Mouse (Mus musculus): ENCODE measurements around the gene Hectd2. TPM values are rescaled to one million over a fixed set of nuclear protein-coding genes. Genes with fewer than 3 reads are reported as not detected.

Gene Hectd2
- total and polyA plus RNA-seq, 2 experiments: 0.46 to 1.7 TPM

- no peak for DNase-seq (ENCODE audit: extremely low read depth, low read depth, low spot score)
- Histone ChIP-seq H3K79me2 (ENCODE audit: control insufficient read depth, insufficient read depth, low read length) (no peaks in the 10 kb centered on the region), H3K4me1 (ENCODE audit: control insufficient read depth, insufficient read depth, low read length) (no peaks in the 10 kb centered on the region), H3K36me3 (ENCODE audit: control insufficient read depth, insufficient read depth, low read length) (no peaks in the 10 kb centered on the region), H3K9ac (ENCODE audit: low read depth, low read length) (no peak overlapping the region), H3K27me3 (ENCODE audit: control insufficient read depth, insufficient read depth, low read length) (no peaks in the 10 kb centered on the region), H3K4me3 (ENCODE audit: insufficient read depth, low read depth, low read length) (no peak overlapping the region), H3K27ac (replicated peaks; ENCODE audit: insufficient read depth, low read depth, low read length) (no peak overlapping the region)
- TF ChIP-seq POLR2A (IDR thresholded peaks at IDR 0.05; ENCODE audit: extremely low read depth, insufficient read depth, low read length): no peak
- no peak for TF ChIP-seq CTCF (IDR thresholded peaks at IDR 0.05; ENCODE audit: low read depth, low read length)
- WGBS: 97% methylated on average over 1 of the region's 1 CpGs
Measured at GRCm38 (mm10) chr19:36594409-36594808, 40.0 kb downstream of the Hectd2 start.

GRCm38 (mm10) chr19:36601869-36602268 is 47.4 kb downstream of the Hectd2 start:
- TF ChIP-seq POLR2A (IDR thresholded peaks at IDR 0.05; ENCODE audit: extremely low read depth, insufficient read depth, low read length) (no peak), CTCF (IDR thresholded peaks at IDR 0.05; ENCODE audit: low read depth, low read length) (no peak)
- Histone ChIP-seq H3K4me3 (ENCODE audit: insufficient read depth, low read depth, low read length) (no peak overlapping the region), H3K9ac (ENCODE audit: low read depth, low read length) (no peak overlapping the region), H3K27me3 (ENCODE audit: control insufficient read depth, insufficient read depth, low read length) (no peaks in the 10 kb centered on the region), H3K36me3 (ENCODE audit: control insufficient read depth, insufficient read depth, low read length) (no peaks in the 10 kb centered on the region; the same call in 1 of the 2 replicates), H3K27ac (replicated peaks; ENCODE audit: insufficient read depth, low read depth, low read length) (no peak overlapping the region), H3K4me1 (ENCODE audit: control insufficient read depth, insufficient read depth, low read length) (no peaks in the 10 kb centered on the region), H3K79me2 (ENCODE audit: control insufficient read depth, insufficient read depth, low read length) (no peaks in the 10 kb centered on the region)
- DNase-seq (ENCODE audit: extremely low read depth, low read depth, low spot score): no peak
- 97% methylated on average over 8 of the region's 8 CpGs for WGBS

- H3K79me2 ChIP-seq (ENCODE audit: control insufficient read depth, insufficient read depth, low read length): no peaks in the 10 kb centered on the region
- H3K4me3 ChIP-seq (ENCODE audit: insufficient read depth, low read depth, low read length): no peak overlapping the region
- 92% methylated on average over 11 of the region's 11 CpGs for WGBS
- H3K9ac ChIP-seq (ENCODE audit: low read depth, low read length): no peak overlapping the region
- DNase-seq (ENCODE audit: extremely low read depth, low read depth, low spot score): no peak
- H3K27ac ChIP-seq (replicated peaks; ENCODE audit: insufficient read depth, low read depth, low read length): no peak overlapping the region
- no peaks in the 10 kb centered on the region for H3K27me3 ChIP-seq (ENCODE audit: control insufficient read depth, insufficient read depth, low read length)
- H3K4me1 ChIP-seq (ENCODE audit: control insufficient read depth, insufficient read depth, low read length): no peaks in the 10 kb centered on the region
- H3K36me3 ChIP-seq (ENCODE audit: control insufficient read depth, insufficient read depth, low read length): no peaks in the 10 kb centered on the region; the same call in 1 of the 2 replicates
- no peak for TF ChIP-seq CTCF (IDR thresholded peaks at IDR 0.05; ENCODE audit: low read depth, low read length)
- TF ChIP-seq POLR2A (IDR thresholded peaks at IDR 0.05; ENCODE audit: extremely low read depth, insufficient read depth, low read length): no peak
Measured at GRCm38 (mm10) chr19:36602535-36603312, 48.3 kb downstream of the Hectd2 start.

- WGBS: 35% methylated on average over 1 of the region's 1 CpGs
Measured at GRCm38 (mm10) chr19:36606270-36606669, 51.8 kb downstream of the Hectd2 start.

GRCm38 (mm10) chr19:36609229-36609628 is 54.8 kb downstream of the Hectd2 start:
- Histone ChIP-seq H3K36me3 (ENCODE audit: control insufficient read depth, insufficient read depth, low read length) (no peaks in the 10 kb centered on the region; the same call in 1 of the 2 replicates), H3K9ac (ENCODE audit: low read depth, low read length) (no peak overlapping the region), H3K27ac (replicated peaks; ENCODE audit: insufficient read depth, low read depth, low read length) (no peak overlapping the region), H3K79me2 (ENCODE audit: control insufficient read depth, insufficient read depth, low read length) (no peaks in the 10 kb centered on the region), H3K27me3 (ENCODE audit: control insufficient read depth, insufficient read depth, low read length) (no peaks in the 10 kb centered on the region), H3K4me3 (ENCODE audit: insufficient read depth, low read depth, low read length) (no peak overlapping the region), H3K4me1 (ENCODE audit: control insufficient read depth, insufficient read depth, low read length) (no peaks in the 10 kb centered on the region)
- peak; percentile 64 for DNase-seq (ENCODE audit: extremely low read depth, low read depth, low spot score)
- 34% methylated on average over 3 of the region's 3 CpGs for WGBS
- no peak for TF ChIP-seq POLR2A (IDR thresholded peaks at IDR 0.05; ENCODE audit: extremely low read depth, insufficient read depth, low read length)
- peak; percentile 21; the same call in 1 of the 2 replicates for TF ChIP-seq CTCF (IDR thresholded peaks at IDR 0.05; ENCODE audit: low read depth, low read length)

More at GRCm38 (mm10) chr19:36606270-36606669, 51.8 kb downstream of the Hectd2 start:
- H3K79me2 ChIP-seq (ENCODE audit: control insufficient read depth, insufficient read depth, low read length): no peaks in the 10 kb centered on the region
- DNase-seq (ENCODE audit: extremely low read depth, low read depth, low spot score): peak; percentile 52
- no peak overlapping the region for H3K4me3 ChIP-seq (ENCODE audit: insufficient read depth, low read depth, low read length)
- H3K27ac ChIP-seq (replicated peaks; ENCODE audit: insufficient read depth, low read depth, low read length): no peak overlapping the region
- no peak overlapping the region for H3K9ac ChIP-seq (ENCODE audit: low read depth, low read length)
- no peaks in the 10 kb centered on the region for H3K27me3 ChIP-seq (ENCODE audit: control insufficient read depth, insufficient read depth, low read length)
- H3K4me1 ChIP-seq (ENCODE audit: control insufficient read depth, insufficient read depth, low read length): no peaks in the 10 kb centered on the region
- TF ChIP-seq POLR2A (IDR thresholded peaks at IDR 0.05; ENCODE audit: extremely low read depth, insufficient read depth, low read length) (no peak), CTCF (IDR thresholded peaks at IDR 0.05; ENCODE audit: low read depth, low read length) (peak; percentile 24; the same call in 1 of the 2 replicates)
- no peaks in the 10 kb centered on the region; the same call in 1 of the 2 replicates for H3K36me3 ChIP-seq (ENCODE audit: control insufficient read depth, insufficient read depth, low read length)

GRCm38 (mm10) chr19:36610309-36610708 is 55.9 kb downstream of the Hectd2 start:
- DNase-seq (ENCODE audit: extremely low read depth, low read depth, low spot score): no peak
- TF ChIP-seq CTCF (IDR thresholded peaks at IDR 0.05; ENCODE audit: low read depth, low read length) (no peak), POLR2A (IDR thresholded peaks at IDR 0.05; ENCODE audit: extremely low read depth, insufficient read depth, low read length) (no peak)
- 80% methylated on average over 2 of the region's 2 CpGs for WGBS

More at GRCm38 (mm10) chr19:36610309-36610708, 55.9 kb downstream of the Hectd2 start:
- Histone ChIP-seq H3K36me3 (ENCODE audit: control insufficient read depth, insufficient read depth, low read length) (no peaks in the 10 kb centered on the region; the same call in 1 of the 2 replicates), H3K4me3 (ENCODE audit: insufficient read depth, low read depth, low read length) (no peak overlapping the region), H3K27ac (replicated peaks; ENCODE audit: insufficient read depth, low read depth, low read length) (no peak overlapping the region), H3K9ac (ENCODE audit: low read depth, low read length) (no peak overlapping the region), H3K4me1 (ENCODE audit: control insufficient read depth, insufficient read depth, low read length) (no peaks in the 10 kb centered on the region), H3K27me3 (ENCODE audit: control insufficient read depth, insufficient read depth, low read length) (no peaks in the 10 kb centered on the region), H3K79me2 (ENCODE audit: control insufficient read depth, insufficient read depth, low read length) (no peaks in the 10 kb centered on the region)

Measured in liver, adult 2 months (tissue).